Mouse (Mus musculus) monocyte, adult 59 days (primary cell): ENCODE data around the gene Tent5d. TPM values are rescaled to one million over a fixed set of nuclear protein-coding genes. Genes with fewer than 3 reads are reported as not detected.

Source experiments
- total RNA-seq, 2 experiments: library from RNA; stranded (reverse); gene quantifications; one replicate each; pipeline ENCODE4 v1.2.4; 2023

Gene Tent5d
- not detected for total RNA-seq

GRCm38 (mm10) chrX:107792290-107792689 lies at the start of gene Tent5d:
Gene Tent5d, plus strand, starts transcription at chrX:107792590.

GRCm38 (mm10) chrX:107816218-107816554 lies 23.8 kb downstream of the Tent5d start, which contains the start of gene 2610002M06Rik:
Gene 2610002M06Rik, minus strand, starts transcription at chrX:107816334.

Other genes starting within 250 kb of the Tent5d start
- not detected for gene Tbx22, start 124.6 kb upstream of the Tent5d start, total RNA-seq
- 1 to 10 TPM; 7.5 to 8.0 TPM for gene 2610002M06Rik, start 23.7 kb downstream of the Tent5d start, total RNA-seq
- gene Gm732, start 155.9 kb downstream of the Tent5d start, total RNA-seq, result not detected